Mouse (Mus musculus) left cerebral cortex, adult 8-10 months (tissue): ENCODE measurements around the gene Hoxa7. TPM values are rescaled to one million over a fixed set of nuclear protein-coding genes. Genes with fewer than 3 reads are reported as not detected.

Experiments
- microRNA-seq, 2 experiments: library from miRNA; unstranded; fragments of <30 nt; microRNA quantifications; one replicate each; pipeline ENCODE4 v1.2.0; 2022
- total RNA-seq, 4 experiments: library from RNA; stranded (reverse); gene quantifications; 2 replicates each; pipeline ENCODE4 v1.2.4; 2022

Hoxa7 gene
- total RNA-seq, 4 experiments from 2014 or later: not detected

Small RNAs within 50 kb of the gene (microRNA-seq; reads per million reads assigned to microRNA genes)
- 1.8 to 4.6 reads per million in 2 experiments for gene Mir196b

Other genes with a start within 250 kb of the Hoxa7 start
- gene Skap2, start 209.3 kb downstream of the Hoxa7 start, total RNA-seq: 10 to 100 TPM; 14.0 to 20.9 (median 18.5) TPM
- gene Hoxa1, start 63.5 kb downstream of the Hoxa7 start, total RNA-seq: not detected
- gene Hoxa2, start 57.0 kb downstream of the Hoxa7 start, total RNA-seq: not detected
- gene 5730596B20Rik, start 44.4 kb downstream of the Hoxa7 start, total RNA-seq: not detected
- not detected for gene Hoxa4, start 30.1 kb downstream of the Hoxa7 start, total RNA-seq
- gene Hoxa5, start 17.3 kb downstream of the Hoxa7 start, total RNA-seq: not detected
- not detected for gene Hoxa6, start 13.1 kb downstream of the Hoxa7 start, total RNA-seq
- not detected for gene Hoxa3, start 8.5 kb downstream of the Hoxa7 start, total RNA-seq
- gene Gm28308, start 8.5 kb downstream of the Hoxa7 start, total RNA-seq: not detected
- not detected for gene Hoxa9, start 9.2 kb upstream of the Hoxa7 start, total RNA-seq
- not detected for gene Hoxa10, start 19.0 kb upstream of the Hoxa7 start, total RNA-seq
- gene Hoxa11, start 24.0 kb upstream of the Hoxa7 start, total RNA-seq: not detected
- not detected for gene Hoxa13, start 39.0 kb upstream of the Hoxa7 start, total RNA-seq
- gene Evx1, start 91.6 kb upstream of the Hoxa7 start, total RNA-seq: not detected